Mouse (Mus musculus) liver, adult 2 months (tissue): Measurements from ENCODE around the gene Fam71d. TPM values are rescaled to one million over a fixed set of nuclear protein-coding genes. Genes with fewer than 3 reads are reported as not detected.

ENCODE experiments used
- DNase-seq: peaks from one replicate; pipeline ENCODE4 v3.0.0-alpha.2; 2011; ENCODE audit warnings: low read depth, low spot score; ENCODE audit errors: extremely low read depth
- H3K27ac ChIP-seq: fragments of 200-500 bp; replicated peaks from 2 replicates; pipeline ENCODE4 v1.5.1; 2012; ENCODE audit warnings: low read depth, mild to moderate bottlenecking, control low read depth, inconsistent platforms, low read length; ENCODE audit not compliant: insufficient read depth
- H3K27me3 ChIP-seq: fragments of 200-500 bp; 2 replicates; pipeline ENCODE4 v1.6.1; 2012; ENCODE audit warnings: mild to moderate bottlenecking, moderate library complexity, low read length, inconsistent platforms; ENCODE audit not compliant: control insufficient read depth, insufficient read depth
- H3K36me3 ChIP-seq: fragments of 200-500 bp; 2 replicates; pipeline ENCODE4 v1.6.1; 2012; ENCODE audit warnings: low read length, inconsistent platforms; ENCODE audit not compliant: control insufficient read depth, insufficient read depth
- H3K4me1 ChIP-seq: fragments of 200-500 bp; 2 replicates; pipeline ENCODE4 v1.6.1; 2011; ENCODE audit warnings: low read length; ENCODE audit not compliant: control insufficient read depth, insufficient read depth
- H3K4me3 ChIP-seq: fragments of 200-500 bp; 2 replicates; pipeline ENCODE4 v1.5.1; 2011; ENCODE audit warnings: low read depth, mild to moderate bottlenecking, control low read depth, low read length, moderate library complexity; ENCODE audit not compliant: insufficient read depth
- H3K79me2 ChIP-seq: fragments of 200-500 bp; 2 replicates; pipeline ENCODE4 v1.6.1; 2012; ENCODE audit warnings: inconsistent platforms, mild to moderate bottlenecking, low read length, moderate library complexity; ENCODE audit not compliant: control insufficient read depth, insufficient read depth
- H3K9ac ChIP-seq: fragments of 200-500 bp; 2 replicates; pipeline ENCODE4 v1.6.1; 2012; ENCODE audit warnings: low read depth, mild to moderate bottlenecking, control low read depth, inconsistent platforms, low read length
- CTCF ChIP-seq: fragments of 200-500 bp; IDR thresholded peaks from 2 replicates; pipeline ENCODE4 v1.5.1; 2011; ENCODE audit warnings: low read depth, low read length, control low read depth
- POLR2A ChIP-seq: fragments of 200-500 bp; IDR thresholded peaks from 2 replicates; pipeline ENCODE4 v1.6.1; 2011; ENCODE audit warnings: low read length, control low read depth; ENCODE audit not compliant: insufficient read depth; ENCODE audit errors: extremely low read depth
- WGBS: fragments of 180-500 bp; shearing (Covaris S2); methylation state at CpG from one replicate; pipeline ENCODE4 v1.1.7; 2018; 5-methylcytosine and 5-hydroxymethylcytosine counted together
- polyA plus RNA-seq: library from polyadenylated mRNA; depleted of rRNA; stranded (reverse); fragments of >200 nt; gene quantifications from 2 replicates; pipeline ENCODE4 v1.2.3, GENCODE M21; 2012; rRNA removed
- total RNA-seq: library from RNA; depleted of rRNA; stranded (reverse); fragments of >200 nt; gene quantifications from 2 replicates; pipeline ENCODE4 v1.2.3, GENCODE M21; 2014; rRNA removed

Gene Fam71d
- total and polyA plus RNA-seq, 2 experiments, result not detected

- Histone ChIP-seq H3K27ac (no peak overlapping the region), H3K4me1 (no peaks in the 10 kb centered on the region; the same call in 1 of the 2 replicates), H3K79me2 (peaks cover 3% of the 10 kb centered on the region; the same call in 1 of the 2 replicates), H3K4me3 (no peak overlapping the region), H3K27me3 (no peaks in the 10 kb centered on the region), H3K36me3 (no peaks in the 10 kb centered on the region), H3K9ac (no peak overlapping the region)
- DNase-seq, result no peak
- TF ChIP-seq POLR2A (no peak), CTCF (no peak)
- 72% methylated on average over 2 of the region's 2 CpGs for WGBS
Measured at GRCm38 (mm10) chr12:78777916-78778315, 86.6 kb downstream of the Fam71d start.

- Histone ChIP-seq H3K27ac (no peak overlapping the region), H3K27me3 (no peaks in the 10 kb centered on the region), H3K4me1 (no peaks in the 10 kb centered on the region; the same call in 1 of the 2 replicates), H3K36me3 (no peaks in the 10 kb centered on the region), H3K4me3 (no peak overlapping the region), H3K79me2 (no peaks in the 10 kb centered on the region; the same call in 1 of the 2 replicates), H3K9ac (no peak overlapping the region)
- DNase-seq, result no peak
- WGBS, result 75% methylated on average over 4 of the region's 4 CpGs
- no peak for TF ChIP-seq POLR2A
- TF ChIP-seq CTCF, result no peak
Measured at GRCm38 (mm10) chr12:78778423-78779067, 87.2 kb downstream of the Fam71d start.

Other genes starting within 250 kb of the Fam71d start
- 12.1 and 17.0 TPM in 2 replicates for gene Mpp5, start 57.4 kb downstream of the Fam71d start, total RNA-seq
- gene Mpp5, start 57.4 kb downstream of the Fam71d start, polyA plus RNA-seq, result 0.84 and 0.95 TPM in 2 replicates
- gene Atp6v1d, start 170.1 kb downstream of the Fam71d start, total RNA-seq, result 19.1 and 19.8 TPM in 2 replicates
- gene Atp6v1d, start 170.1 kb downstream of the Fam71d start, polyA plus RNA-seq, result 8.4 and 9.3 TPM in 2 replicates
- 38.8 and 42.7 TPM in 2 replicates for gene Eif2s1, start 170.3 kb downstream of the Fam71d start, total RNA-seq
- gene Eif2s1, start 170.3 kb downstream of the Fam71d start, polyA plus RNA-seq, result 7.7 and 8.3 TPM in 2 replicates
- gene Plek2, start 215.4 kb downstream of the Fam71d start, total RNA-seq, result 1.9 and 2.4 TPM in 2 replicates
- gene Plek2, start 215.4 kb downstream of the Fam71d start, polyA plus RNA-seq, result 0.22 and 0.39 TPM in 2 replicates